Mouse (Mus musculus): Measurements from ENCODE around the gene Npnt.
A peak's percentile ranks its signal among the peaks of the same experiment; 100 is the strongest.

The Npnt gene

DNA sequence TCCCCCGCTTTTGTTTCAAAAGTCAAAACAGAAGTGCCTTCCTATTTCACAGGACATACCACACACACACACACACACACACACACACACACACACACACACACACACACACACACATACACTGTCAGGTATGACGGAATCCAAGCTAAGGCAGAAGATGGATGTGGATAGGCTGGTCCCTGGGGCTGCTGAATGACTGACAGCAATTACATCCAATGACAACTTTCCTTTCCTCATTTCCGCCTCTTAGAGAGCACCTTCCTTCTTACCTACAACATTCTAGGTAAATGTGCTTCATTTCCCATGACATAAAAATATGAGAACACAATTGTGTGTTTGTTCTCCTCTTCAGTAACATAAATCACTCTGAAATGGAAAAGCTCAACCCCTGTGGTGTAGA, 56.4 kb downstream of the Npnt start:
- peak; percentile 21 for DNase-seq (ENCODE audit: low read depth, low spot score)

GRCm38 (mm10) chr3:132893044-132893443, 57.0 kb downstream of the Npnt start:
- peak; percentile 8 for DNase-seq (ENCODE audit: low read depth, low spot score)

DNA sequence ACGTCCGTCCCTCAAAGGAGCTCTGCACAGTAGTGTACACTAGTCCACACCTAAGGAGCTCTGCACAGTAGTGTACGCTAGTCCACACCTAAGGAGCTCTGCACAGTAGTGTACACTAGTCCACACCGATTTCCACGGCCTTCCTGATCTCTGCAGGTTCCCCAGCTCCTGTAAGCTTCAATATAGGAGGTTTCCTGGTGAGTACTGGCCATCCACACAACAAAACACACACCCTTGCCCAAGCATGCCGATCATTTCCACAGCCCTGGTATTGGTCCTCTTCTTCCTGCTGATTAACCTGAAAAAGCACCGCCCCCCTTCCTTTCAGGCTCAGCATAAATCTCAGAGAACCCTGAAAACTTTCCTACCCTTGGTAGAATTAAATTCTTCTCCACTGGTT, 57.6 kb downstream of the Npnt start:
- DNase-seq (ENCODE audit: low read depth, low spot score): no peak

- no peak for DNase-seq (ENCODE audit: low read depth, low spot score)
Measured at GRCm38 (mm10) chr3:132887074-132887848, 62.8 kb downstream of the Npnt start.

DNA sequence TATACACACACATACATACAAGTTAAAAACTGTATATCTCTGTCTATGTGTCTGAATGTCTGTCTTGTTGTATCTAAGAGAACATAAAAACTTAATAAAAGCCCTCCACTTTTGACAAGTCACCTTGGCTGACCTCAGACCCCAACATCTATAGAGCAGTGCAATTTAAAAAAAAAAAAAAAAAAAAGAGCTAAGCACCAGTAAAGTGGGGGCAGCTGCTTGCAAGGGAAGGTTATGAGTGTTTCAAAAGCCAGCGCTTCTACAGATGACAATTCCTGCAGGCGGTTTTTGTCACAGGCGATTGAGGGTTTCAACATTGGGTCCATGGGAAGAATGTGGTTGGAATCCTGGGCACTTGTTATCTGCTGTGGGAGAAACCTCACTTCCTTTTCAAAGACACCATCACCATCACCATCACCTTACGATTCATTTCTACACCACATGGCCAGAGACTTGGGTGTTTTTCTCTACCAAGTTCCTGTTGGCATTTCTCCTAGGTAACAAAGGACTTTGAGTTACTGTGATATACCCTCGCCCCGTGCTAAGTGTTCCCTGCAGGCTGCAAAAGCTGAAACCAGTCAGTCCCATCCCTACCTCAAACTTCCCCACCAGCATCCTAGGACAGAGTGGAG, 63.6 kb downstream of the Npnt start:
- DNase-seq (ENCODE audit: low read depth, low spot score): no peak

- DNase-seq (ENCODE audit: low read depth, low spot score): no peak
Measured at GRCm38 (mm10) chr3:132884459-132884858, 65.6 kb downstream of the Npnt start.

GRCm38 (mm10) chr3:132883256-132883655, 66.8 kb downstream of the Npnt start:
- no peak for DNase-seq (ENCODE audit: low read depth, low spot score)

- no peak for DNase-seq (ENCODE audit: low read depth, low spot score)
Measured at GRCm38 (mm10) chr3:132880826-132881225, 69.3 kb downstream of the Npnt start.

DNA sequence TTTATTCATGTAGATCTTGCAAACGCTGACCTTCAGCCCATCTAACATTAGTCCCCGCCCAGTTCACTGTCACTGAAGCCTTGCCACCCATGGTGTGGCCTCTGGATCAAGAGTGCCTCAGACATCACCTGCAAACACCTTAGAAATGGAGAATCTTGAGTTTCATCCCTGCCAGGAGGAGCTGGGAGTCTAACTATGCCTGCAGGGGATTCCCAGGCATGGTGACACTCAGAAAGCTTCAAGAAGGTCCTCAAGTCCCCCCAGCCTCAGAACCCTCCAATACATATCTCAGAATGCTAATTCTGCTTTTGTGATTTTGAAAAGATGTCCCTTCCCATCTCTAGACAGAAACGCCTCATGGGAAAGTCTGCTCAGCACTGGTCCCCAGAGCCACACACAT, 69.7 kb downstream of the Npnt start:
- no peak for DNase-seq (ENCODE audit: low read depth, low spot score)

GRCm38 (mm10) chr3:132876933-132877676, 73.0 kb downstream of the Npnt start:
- no peak for DNase-seq (ENCODE audit: low read depth, low spot score)

DNA sequence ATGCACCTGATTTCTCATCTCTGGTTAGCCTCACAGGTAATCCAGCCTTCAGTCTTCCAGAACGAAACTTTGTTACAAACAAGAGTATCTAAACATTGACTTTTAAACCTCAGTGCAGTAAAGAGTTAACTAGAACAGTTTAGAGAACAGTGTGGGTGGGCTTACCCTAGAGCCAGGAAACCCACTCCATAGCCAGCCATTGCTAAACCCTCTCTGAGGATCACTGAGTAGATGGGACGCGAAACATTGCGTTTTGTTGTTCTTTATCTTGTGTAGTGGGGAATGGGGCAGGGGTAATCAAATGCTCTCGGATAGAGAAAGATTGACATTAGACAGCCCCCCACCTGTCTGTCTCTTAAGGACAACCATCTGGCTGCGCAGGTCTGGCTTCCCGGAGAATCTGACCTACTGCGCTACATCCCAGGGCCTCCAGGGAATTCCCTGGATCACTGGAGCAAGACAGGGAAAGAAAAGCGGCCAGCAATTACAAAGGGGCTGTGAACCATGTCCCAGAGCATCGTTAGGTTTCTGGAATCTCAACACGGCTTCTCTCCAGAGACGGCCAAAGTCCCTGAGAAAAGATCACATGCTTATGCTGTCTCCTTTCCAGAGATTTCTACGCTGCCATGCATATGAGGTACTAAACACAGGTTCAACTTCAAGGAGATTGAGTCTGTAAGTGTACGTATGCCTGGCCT, 73.9 kb downstream of the Npnt start:
- DNase-seq (ENCODE audit: low read depth, low spot score): no peak

DNA sequence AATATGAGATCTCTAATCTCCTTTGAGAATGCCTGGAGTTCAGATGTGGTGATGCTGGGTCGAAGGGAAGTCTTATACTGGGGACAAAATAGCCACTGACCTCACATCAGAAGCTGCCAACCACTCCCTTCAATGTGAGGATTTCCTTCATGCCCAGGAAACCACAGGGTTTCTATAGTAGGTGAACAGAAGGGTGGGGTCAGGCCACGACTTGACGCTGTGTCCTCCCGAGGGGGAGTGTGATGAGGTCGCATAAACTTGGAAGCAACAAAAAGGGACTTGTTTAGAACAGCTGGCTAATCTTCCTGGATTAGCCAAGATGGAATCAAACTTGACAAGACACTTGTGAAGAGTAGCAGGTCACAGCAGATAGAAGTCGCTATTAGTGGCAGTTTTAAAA, 76.8 kb downstream of the Npnt start:
- no peak for DNase-seq (ENCODE audit: low read depth, low spot score)

DNA sequence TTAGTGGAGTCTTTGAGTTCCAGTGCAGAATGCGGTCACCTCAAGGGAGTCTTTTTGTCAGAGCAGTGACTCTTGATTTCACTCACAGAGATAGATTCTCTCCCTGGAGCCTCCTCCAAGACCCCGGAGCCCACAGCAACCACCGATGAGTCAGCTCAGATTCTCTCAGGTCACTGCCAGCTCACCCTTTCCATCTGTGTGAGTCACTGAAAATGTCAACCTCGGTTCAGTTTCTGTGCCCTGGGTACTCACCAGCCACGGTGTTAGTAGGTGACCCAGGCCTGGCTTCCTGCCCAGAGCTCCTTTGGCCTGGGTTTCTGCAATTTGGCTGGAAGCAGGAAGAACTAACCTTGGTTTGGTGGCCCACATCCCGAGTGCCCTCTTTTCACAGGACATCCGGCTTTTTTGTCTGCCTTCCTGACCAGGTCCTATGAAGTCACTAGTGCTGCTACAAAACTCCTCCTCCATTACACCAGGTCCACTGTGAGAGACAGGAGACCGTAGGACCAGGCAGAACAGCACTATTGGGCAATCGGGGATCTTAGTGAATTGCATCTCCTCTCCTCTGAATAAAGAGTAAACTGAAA, 78.7 kb downstream of the Npnt start:
- no peak for DNase-seq (ENCODE audit: low read depth, low spot score)

DNA sequence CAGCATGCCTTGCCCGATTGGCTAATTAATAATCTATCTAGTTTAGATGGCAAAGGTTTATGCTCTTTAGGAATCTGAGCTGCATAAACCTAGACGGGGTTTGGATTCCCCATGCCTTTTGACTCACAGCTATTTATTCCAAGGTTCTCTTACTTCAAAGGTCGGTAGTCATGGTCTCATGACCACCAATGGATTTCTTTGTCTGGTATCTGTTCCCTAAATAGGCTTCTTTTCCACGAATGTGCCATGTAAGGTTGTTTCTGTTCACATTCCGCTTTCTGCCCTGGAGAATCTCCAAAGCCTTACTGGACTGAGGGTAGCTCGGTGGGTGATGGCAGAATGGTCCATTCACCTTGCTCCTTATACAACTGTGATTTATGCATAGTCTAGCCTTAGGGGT, 80.0 kb downstream of the Npnt start:
- DNase-seq (ENCODE audit: low read depth, low spot score): no peak

DNA sequence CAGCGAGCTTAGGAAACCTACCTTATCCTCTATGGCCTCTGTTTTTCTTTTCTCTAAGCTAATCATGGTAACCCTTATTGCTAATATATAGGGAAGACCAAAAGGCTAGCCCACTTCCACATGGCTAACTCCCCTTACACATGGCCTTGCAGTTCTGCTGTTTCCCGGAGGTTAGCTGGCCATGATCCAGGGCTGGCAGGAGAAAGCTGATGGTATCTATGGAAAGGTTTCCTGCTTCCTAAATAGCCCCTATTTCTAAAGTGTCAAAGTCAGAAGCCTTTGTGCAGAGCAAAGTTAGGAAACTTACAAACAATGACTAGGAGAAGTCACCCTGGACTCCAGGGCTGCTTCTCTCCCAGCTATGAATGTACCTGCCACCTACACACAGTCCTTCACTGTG, 81.3 kb downstream of the Npnt start:
- DNase-seq (ENCODE audit: low read depth, low spot score): no peak

- DNase-seq (ENCODE audit: low read depth, low spot score): no peak
Measured at GRCm38 (mm10) chr3:132866984-132867383, 83.1 kb downstream of the Npnt start.

DNA sequence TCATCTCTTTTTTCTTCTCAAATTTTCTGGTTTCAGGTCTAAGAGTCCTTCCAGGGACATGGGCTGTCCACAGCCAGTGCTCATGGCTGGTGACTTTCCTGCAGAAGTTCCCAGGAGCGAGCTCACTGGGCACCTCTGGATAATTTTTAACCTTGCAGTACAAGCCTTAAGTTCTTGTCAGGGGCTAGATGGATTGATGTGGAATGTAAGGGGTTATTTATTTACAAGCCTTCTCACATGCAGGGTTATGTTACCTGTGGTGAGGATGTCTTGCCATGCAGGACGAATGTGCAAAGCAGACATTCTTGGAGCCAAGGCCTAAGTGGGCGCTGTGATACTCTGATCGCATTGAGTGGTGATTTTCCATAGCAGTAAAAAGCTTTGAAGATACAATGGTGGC, 84.5 kb downstream of the Npnt start:
- DNase-seq (ENCODE audit: low read depth, low spot score): no peak

- DNase-seq (ENCODE audit: low read depth, low spot score): no peak
Measured at GRCm38 (mm10) chr3:132864986-132865385, 85.1 kb downstream of the Npnt start.

DNA sequence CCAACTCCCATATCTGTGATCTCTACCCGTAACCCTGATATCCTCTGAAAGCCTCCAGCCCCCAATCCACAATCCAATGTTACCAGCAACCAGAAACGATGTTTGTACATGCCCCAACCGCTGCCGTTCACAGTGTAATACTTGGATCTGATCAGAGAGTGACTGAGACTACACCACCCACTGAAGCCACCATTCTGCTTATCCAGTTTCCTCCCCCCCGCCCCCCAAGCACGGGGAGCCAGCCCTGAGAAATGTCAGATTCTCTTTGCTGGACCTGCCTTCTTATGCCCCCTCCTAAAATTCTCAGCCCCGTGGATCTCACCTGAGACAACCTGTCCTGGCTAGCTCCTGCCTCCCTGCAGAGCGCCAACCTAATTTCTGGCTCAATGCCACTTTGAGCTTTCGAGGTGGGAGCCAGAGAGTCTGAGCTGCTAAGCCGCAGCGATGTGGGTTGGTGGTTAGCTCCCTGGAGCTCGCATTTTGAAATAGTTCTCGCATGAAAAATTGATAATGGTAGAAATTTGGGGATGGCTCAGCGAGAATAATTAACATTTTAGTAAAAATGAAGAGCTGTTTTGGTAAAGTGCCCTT, 85.7 kb downstream of the Npnt start:
- DNase-seq (ENCODE audit: low read depth, low spot score): no peak

- DNase-seq (ENCODE audit: low read depth, low spot score): no peak
Measured at GRCm38 (mm10) chr3:132863843-132864242, 86.2 kb downstream of the Npnt start.

DNA sequence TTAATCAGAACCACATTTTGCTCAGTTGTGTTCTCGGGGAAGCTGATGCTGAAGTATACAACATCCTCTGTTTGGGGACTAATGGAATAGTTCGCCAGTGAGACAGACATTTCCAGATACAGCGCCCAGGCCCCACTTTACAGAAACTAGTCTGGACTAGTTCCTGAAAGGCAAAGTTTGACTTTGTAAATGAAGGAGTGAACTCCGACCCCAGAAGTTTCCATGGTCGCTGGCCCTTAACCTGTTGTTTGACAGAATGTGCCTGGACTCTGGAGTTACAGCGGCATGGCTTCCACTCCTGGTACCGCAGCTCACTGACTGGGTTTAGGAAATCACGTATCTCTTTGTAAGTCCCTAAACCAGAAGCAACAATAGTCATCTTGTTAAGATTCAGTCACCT, 89.3 kb downstream of the Npnt start:
- DNase-seq (ENCODE audit: low read depth, low spot score): no peak
